Mouse (Mus musculus) lung, embryonic 14.5 days (tissue): ENCODE measurements around the gene Ephb2. TPM values are rescaled to one million over a fixed set of nuclear protein-coding genes. Genes with fewer than 3 reads are reported as not detected.

Experiments used
- ATAC-seq: fragments of 200-750 bp; cut with Nextera tagmentation; 2 replicates; pipeline ENCODE4 v1.8.0; 2017; ENCODE audit warnings: mild to moderate bottlenecking, moderate TSS enrichment, moderate library complexity; ENCODE audit not compliant: insufficient read depth
- DNase-seq: peaks from one replicate; pipeline ENCODE4 v3.0.0-alpha.2; 2015
- H3K27ac ChIP-seq: fragments of 300-500 bp; sonication (generic); 2 replicates; pipeline ENCODE4 v1.5.1; 2014; ENCODE audit warnings: low read depth, mild to moderate bottlenecking, moderate library complexity
- H3K27me3 ChIP-seq: fragments of 300-500 bp; sonication (generic); 2 replicates; pipeline ENCODE4 v1.6.1; 2014; ENCODE audit warnings: low read length, control low read depth; ENCODE audit not compliant: insufficient read depth
- H3K36me3 ChIP-seq: fragments of 300-500 bp; sonication (generic); 2 replicates; pipeline ENCODE4 v1.6.1; 2014; ENCODE audit warnings: control low read depth; ENCODE audit not compliant: insufficient read depth
- H3K4me1 ChIP-seq: fragments of 300-500 bp; sonication (generic); 2 replicates; pipeline ENCODE4 v1.6.1; 2014; ENCODE audit warnings: antibody characterized with exemption, control low read depth; ENCODE audit not compliant: insufficient read depth
- H3K4me2 ChIP-seq: fragments of 300-500 bp; sonication (generic); 2 replicates; pipeline ENCODE4 v1.6.1; 2014; ENCODE audit warnings: mild to moderate bottlenecking
- H3K4me3 ChIP-seq: fragments of 300-500 bp; sonication (generic); 2 replicates; pipeline ENCODE4 v1.5.1; 2014; ENCODE audit warnings: low read depth, low read length
- H3K9ac ChIP-seq: fragments of 300-500 bp; sonication (generic); 2 replicates; pipeline ENCODE4 v1.6.1; 2014
- H3K9me3 ChIP-seq: fragments of 300-500 bp; sonication (generic); 2 replicates; pipeline ENCODE4 v1.6.1; 2016; ENCODE audit warnings: low read depth, low read length, control low read depth
- CTCF ChIP-seq: IDR thresholded peaks from 2 replicates; pipeline ENCODE4 v1.5.1; 2016; ENCODE audit warnings: antibody characterized with exemption, low read depth
- WGBS: fragments of 180-500 bp; shearing (Covaris S2); extraction: QIAGEN DNeasy Blood & Tissue Kit; methylation state at CpG from one replicate; pipeline ENCODE4 v1.1.7; 2014; 5-methylcytosine and 5-hydroxymethylcytosine counted together
- polyA plus RNA-seq: library from polyadenylated mRNA; unstranded; fragments of >200 nt; fragmentation: Nextera tagmentation; extraction: Ambion mirVana; gene quantifications from 2 replicates; pipeline ENCODE4 v1.2.1, GENCODE M21; 2014

Gene Ephb2
- polyA plus RNA-seq, 1 experiment from 2014 or later = 8.5 TPM

DNA sequence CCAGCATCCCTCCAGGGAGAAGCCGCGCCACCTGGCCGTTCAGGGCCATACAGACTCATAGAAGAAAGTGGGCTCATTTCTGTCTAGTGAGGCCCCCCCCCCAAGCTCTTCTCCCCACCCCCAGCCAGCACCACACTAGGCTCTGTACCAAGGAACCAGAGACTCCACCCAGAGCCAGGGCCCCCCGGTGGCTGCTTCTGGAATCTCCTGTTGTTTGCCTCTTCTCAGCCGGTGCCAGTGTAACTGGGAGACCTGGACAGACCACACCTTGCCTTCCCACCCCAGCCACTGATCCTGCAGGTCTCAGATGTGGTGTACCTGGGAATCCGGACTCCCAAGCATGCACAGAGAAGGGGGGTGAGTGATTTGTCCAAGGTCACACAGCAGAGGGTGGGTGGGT lies 151.3 kb downstream of the Ephb2 start:
- Histone ChIP-seq H3K4me2 (no peak overlapping the region), H3K4me3 (no peak overlapping the region), H3K4me1 (no peaks in the 10 kb centered on the region), H3K36me3 (no peaks in the 10 kb centered on the region), H3K9me3 (no peaks in the 10 kb centered on the region), H3K27me3 (no peaks in the 10 kb centered on the region), H3K9ac (no peak overlapping the region), H3K27ac (no peak overlapping the region)
- ATAC-seq = no peak
- TF ChIP-seq CTCF = peak; percentile 24; the same call in 1 of the 2 replicates
- WGBS = 79% methylated on average over 6 of the region's 6 CpGs
- no peak for DNase-seq

DNA sequence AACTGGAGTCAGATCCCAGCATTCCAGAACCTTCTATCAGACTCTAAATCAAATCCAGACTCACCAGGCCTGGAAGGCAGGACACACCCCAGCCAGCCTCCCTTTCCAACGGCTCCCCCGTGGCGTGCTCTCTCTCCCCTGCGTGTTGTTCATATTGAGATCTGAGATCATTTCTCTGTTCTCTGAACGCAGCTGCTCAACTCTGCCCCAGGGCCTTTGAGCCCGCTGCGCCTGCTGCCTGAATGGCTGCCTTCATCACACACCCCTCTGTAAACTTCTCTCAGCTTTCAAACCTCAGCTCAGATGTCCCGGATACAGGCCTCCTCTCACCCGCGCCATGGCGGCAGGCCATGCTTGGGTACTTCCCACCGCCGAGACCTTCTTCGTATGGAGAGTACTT lies 155.1 kb downstream of the Ephb2 start:
- TF ChIP-seq CTCF = no peak
- Histone ChIP-seq H3K9ac (no peak overlapping the region), H3K4me1 (no peaks in the 10 kb centered on the region), H3K27ac (no peak overlapping the region), H3K4me2 (no peak overlapping the region), H3K9me3 (no peaks in the 10 kb centered on the region), H3K27me3 (no peaks in the 10 kb centered on the region), H3K36me3 (no peaks in the 10 kb centered on the region), H3K4me3 (no peak overlapping the region)
- DNase-seq = no peak
- WGBS = 75% methylated on average over 14 of the region's 14 CpGs
- ATAC-seq = no peak

DNA sequence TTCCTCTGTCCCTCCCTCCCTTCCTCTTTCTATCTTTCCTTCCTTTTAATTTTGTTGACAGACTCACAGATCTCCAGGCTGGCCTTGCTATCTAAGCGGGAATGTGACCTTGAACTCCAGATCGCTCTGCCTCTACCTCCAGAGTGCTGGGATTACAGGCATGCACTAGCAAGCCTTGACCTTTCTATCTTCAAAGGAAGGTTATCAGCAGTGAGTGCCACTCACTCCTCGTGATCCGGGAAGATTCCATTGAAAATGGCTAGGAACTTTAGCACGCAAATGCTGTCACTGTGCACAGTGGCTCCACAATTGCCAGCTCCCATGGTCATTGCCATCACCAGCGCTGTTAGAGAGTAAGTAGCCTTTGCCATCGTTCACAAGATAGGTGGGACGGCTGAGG lies 156.6 kb downstream of the Ephb2 start:
- Histone ChIP-seq H3K9ac (no peak overlapping the region), H3K9me3 (no peaks in the 10 kb centered on the region), H3K27me3 (no peaks in the 10 kb centered on the region), H3K4me1 (no peaks in the 10 kb centered on the region), H3K4me3 (no peak overlapping the region), H3K4me2 (no peak overlapping the region), H3K36me3 (no peaks in the 10 kb centered on the region), H3K27ac (no peak overlapping the region)
- DNase-seq (no peak), ATAC-seq (no peak)
- TF ChIP-seq CTCF = no peak
- WGBS = 49% methylated on average over 8 of the region's 8 CpGs

DNA sequence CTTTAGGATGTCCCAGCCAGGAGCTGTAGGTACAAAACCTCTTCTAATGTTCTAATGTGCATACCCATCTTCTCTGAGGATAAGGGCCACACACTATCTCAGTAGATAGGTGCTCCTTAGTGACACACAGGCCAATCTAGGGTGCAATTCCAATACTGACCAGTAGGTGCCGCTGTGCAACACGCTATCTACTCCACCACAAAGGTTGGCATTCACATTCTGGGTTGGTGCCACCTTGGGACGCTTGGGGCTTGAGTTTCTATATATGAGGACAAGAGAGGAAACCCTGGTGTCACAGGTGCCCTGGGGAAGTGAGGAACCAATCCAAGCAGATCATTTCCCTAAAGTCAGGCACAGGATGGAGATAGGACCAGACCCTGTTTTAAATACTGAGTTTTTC lies 157.3 kb downstream of the Ephb2 start:
- DNase-seq = peak; percentile 93
- Histone ChIP-seq H3K4me2 (no peak overlapping the region), H3K27me3 (no peaks in the 10 kb centered on the region), H3K27ac (no peak overlapping the region), H3K9ac (no peak overlapping the region), H3K36me3 (no peaks in the 10 kb centered on the region), H3K4me3 (no peak overlapping the region), H3K4me1 (no peaks in the 10 kb centered on the region), H3K9me3 (no peaks in the 10 kb centered on the region)
- 6% methylated on average over 3 of the region's 3 CpGs for WGBS
- no peak for ATAC-seq
- TF ChIP-seq CTCF = peak; percentile 100

DNA sequence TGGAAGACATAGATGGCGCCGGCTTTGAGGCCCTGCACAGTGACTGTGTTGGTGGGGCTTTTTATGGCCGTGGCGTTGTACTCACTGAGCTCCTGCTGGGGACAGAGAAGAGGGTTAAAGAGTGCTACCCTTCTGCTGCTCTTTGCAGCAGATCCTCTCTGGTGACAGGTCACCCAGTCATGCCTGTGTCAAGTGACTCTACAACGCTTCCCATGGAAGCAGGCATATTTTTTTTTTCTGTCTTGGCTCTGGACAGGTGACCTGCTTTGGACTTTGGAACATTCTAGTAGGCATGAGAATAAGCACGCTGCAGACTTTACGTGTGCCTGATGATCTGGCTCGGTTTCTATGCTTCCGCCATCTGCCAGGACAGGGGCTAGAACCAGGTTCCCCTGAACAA lies 160.3 kb downstream of the Ephb2 start:
- ATAC-seq (no peak), DNase-seq (no peak)
- H3K9ac ChIP-seq = no peak overlapping the region
- peaks cover 4% of the 10 kb centered on the region; the same call in 1 of the 2 replicates for H3K36me3 ChIP-seq
- H3K27me3 ChIP-seq = no peaks in the 10 kb centered on the region
- no peak for TF ChIP-seq CTCF
- no peak overlapping the region for H3K27ac ChIP-seq
- H3K4me1 ChIP-seq = no peaks in the 10 kb centered on the region
- H3K9me3 ChIP-seq = no peaks in the 10 kb centered on the region
- no peak overlapping the region for H3K4me3 ChIP-seq
- H3K4me2 ChIP-seq = no peak overlapping the region
- 90% methylated on average over 9 of the region's 9 CpGs for WGBS

DNA sequence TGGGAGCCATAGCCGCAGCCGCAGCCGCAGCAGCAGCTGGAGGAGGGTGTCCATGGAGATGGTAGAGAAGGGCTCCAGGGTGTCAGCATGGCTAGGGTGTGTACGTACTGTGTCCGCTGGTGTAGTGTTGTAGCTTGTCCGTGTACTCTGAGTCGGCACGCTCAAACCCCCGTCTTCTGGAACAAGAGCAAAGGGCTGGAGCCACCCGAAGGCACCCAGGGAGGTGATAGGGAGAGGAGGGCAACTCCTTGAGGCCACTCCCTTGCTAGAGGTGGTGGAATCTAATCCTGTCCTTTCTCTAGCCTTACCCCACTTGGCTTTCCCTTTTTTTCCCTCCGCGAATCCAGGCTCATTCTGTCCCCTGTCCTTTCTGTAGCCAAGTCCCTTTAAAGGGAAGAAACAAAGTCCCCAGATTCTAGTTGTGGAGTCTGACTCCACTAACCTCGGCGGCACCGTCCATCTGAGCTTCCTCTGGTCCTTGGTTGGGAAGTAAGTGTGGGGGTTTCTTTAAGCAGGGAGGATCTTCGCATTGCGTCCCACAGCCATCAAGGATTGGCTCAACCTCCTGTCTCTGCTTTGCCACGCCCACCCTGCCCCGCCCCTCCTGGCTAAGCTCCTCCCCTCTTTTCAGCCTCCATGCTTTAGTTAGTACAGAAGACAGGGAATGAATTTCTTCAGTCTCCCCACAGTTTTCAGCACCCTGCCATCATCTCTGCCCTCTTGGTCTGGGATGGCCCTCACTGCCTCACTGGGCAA lies 163.3 kb downstream of the Ephb2 start:
- H3K36me3 ChIP-seq = peaks cover 4% of the 10 kb centered on the region; the same call in 1 of the 2 replicates
- H3K9me3 ChIP-seq = no peaks in the 10 kb centered on the region
- H3K27ac ChIP-seq = no peak overlapping the region
- no peaks in the 10 kb centered on the region for H3K4me1 ChIP-seq
- no peak overlapping the region for H3K4me3 ChIP-seq
- H3K9ac ChIP-seq = no peak overlapping the region
- no peak overlapping the region for H3K4me2 ChIP-seq
- DNase-seq (no peak), ATAC-seq (no peak)
- no peaks in the 10 kb centered on the region for H3K27me3 ChIP-seq
- TF ChIP-seq CTCF = no peak
- 86% methylated on average over 19 of the region's 19 CpGs for WGBS

DNA sequence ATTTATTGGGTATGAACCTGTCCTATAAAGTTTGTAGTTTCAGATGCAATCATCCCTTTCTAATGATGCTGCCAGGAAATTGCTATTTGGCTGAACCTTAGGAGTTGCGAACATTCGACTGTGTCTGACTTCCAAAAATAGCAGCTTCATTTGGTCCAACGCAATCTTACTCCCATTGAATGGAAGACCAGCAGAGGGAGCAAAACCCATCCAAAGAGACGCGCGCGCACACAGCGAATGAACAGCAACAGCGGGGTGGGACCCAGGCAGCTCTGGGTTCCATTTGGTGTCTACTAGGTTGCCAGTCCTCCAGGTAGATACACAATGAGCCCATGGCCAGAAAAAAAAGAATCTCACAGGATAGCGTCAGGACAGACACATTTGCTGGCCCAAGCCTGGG lies 168.0 kb downstream of the Ephb2 start:
- WGBS = 58% methylated on average over 10 of the region's 10 CpGs

More for the DNA sequence above, 168.0 kb downstream of the Ephb2 start:
- peak; percentile 47 for TF ChIP-seq CTCF
- DNase-seq = peak; percentile 40
- Histone ChIP-seq H3K36me3 (peaks cover 4% of the 10 kb centered on the region; the same call in 1 of the 2 replicates), H3K9ac (no peak overlapping the region), H3K4me3 (no peak overlapping the region), H3K9me3 (no peaks in the 10 kb centered on the region), H3K4me1 (no peaks in the 10 kb centered on the region), H3K27ac (no peak overlapping the region), H3K27me3 (no peaks in the 10 kb centered on the region), H3K4me2 (no peak overlapping the region)
- ATAC-seq = no peak
